Mouse (Mus musculus): ENCODE data around the gene Ttc9.

DNA sequence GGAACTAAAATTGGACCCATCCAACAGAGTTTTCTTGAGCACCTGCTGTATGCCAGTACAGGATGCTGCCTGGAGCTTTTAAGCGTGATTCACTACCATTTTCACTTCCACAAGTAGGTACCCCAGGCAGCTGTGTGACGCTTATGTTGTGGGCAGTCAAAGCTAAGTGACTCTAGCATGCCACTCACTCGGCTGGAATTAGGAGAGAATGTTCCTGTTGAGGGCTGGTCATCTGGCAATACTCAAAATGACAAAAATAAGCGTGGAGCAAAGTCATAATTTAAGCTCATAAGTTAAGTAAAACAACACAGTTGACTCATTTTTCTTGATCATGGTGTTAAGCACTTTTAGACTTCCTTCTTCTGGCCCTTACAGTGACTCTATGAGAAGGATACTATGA lies 31.0 kb downstream of the Ttc9 start:
- no peak for TF ChIP-seq CTCF (IDR thresholded peaks at IDR 0.05; ENCODE audit: control insufficient read depth, insufficient read depth, insufficient replicate concordance, low read depth, low read length)
- no peak for TF ChIP-seq POLR2A (IDR thresholded peaks at IDR 0.05; ENCODE audit: control insufficient read depth, low read depth, low read length)
